Mouse (Mus musculus): Measurements from ENCODE around the gene Bst2. TPM values are rescaled to one million over a fixed set of nuclear protein-coding genes. Genes with fewer than 3 reads are reported as not detected.

Bst2 gene
- polyA plus RNA-seq, 1 experiment from 2014 or later = 57.0 TPM

DNA sequence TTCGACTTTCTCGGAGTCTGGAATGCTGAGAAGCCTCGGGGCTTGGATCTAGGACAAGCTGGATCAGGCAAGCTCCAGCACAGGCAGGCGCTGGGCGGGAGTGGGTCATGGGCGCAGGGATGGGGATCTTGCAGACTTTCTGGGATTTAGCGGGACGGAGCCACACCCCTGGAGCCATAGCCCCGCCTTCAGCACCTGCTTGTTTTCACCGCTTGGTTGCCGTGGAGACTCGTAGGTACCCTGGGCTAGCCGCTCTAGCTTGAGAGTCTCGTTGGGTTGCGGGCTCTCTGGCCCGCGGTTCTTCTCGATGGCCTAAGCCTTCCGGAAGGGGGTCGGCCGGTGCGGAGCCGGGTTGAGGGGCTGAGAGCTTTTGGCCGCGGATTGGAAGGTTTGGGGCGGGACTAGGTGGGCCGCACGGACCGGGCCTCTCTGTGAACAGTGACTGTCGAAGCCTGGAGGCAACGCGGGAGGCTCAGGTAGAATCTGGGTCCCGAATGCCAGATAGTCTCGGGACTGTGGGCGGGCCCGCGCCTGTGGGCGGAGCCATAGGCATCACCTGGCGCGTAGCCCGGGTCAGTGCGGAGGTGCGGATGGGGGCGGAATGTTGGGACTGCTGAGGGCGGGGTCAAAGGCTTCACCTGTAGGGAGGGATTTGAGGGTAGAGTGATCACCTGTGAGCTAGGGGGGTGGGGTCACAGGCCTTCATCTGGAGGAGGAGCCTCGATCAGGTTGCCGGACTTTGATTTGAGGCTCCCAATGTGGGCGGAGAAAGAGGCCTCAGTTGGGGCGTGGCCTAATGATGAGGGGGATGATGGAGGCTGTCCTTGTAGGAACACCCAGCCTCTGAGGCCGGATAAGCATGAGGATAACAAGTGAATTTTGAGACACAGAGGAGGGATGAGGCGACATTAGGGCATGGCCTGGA lies 32.4 kb upstream of the Bst2 start:
- DNase-seq = peak; percentile 85
- peaks cover 27% of the 10 kb centered on the region for H3K4me1 ChIP-seq (ENCODE audit: insufficient read depth)
- peak overlapping the region; percentile 55 for H3K9ac ChIP-seq (replicated peaks)
- TF ChIP-seq CTCF (IDR thresholded peaks at IDR 0.05; ENCODE audit: low read depth) = no peak
- no peak for TF ChIP-seq EP300 (IDR thresholded peaks at IDR 0.05; ENCODE audit: low read depth)
- WGBS (ENCODE audit: insufficient replicate concordance) = 3% methylated on average over 49 of the region's 51 CpGs
- peak overlapping the region; percentile 90 for H3K27ac ChIP-seq (ENCODE audit: low read depth)
- H3K9me3 ChIP-seq (ENCODE audit: low read length) = no peaks in the 10 kb centered on the region
- H3K27me3 ChIP-seq (ENCODE audit: insufficient read depth, low read length) = peaks cover 3% of the 10 kb centered on the region; the same call in 1 of the 2 replicates
- ATAC-seq = peak; percentile 88
- no peaks in the 10 kb centered on the region for H3K36me3 ChIP-seq (replicated peaks; ENCODE audit: insufficient read depth, low read length)
- peak overlapping the region; percentile 57 for H3K4me3 ChIP-seq (ENCODE audit: low read depth, low read length)
- peak overlapping the region; percentile 81 for H3K4me2 ChIP-seq (ENCODE audit: low read depth, low read length)

- TF ChIP-seq EP300 (IDR thresholded peaks at IDR 0.05; ENCODE audit: low read depth) (no peak), CTCF (IDR thresholded peaks at IDR 0.05; ENCODE audit: low read depth) (no peak)
- 53% methylated on average over 6 of the region's 6 CpGs for WGBS (ENCODE audit: insufficient replicate concordance)
- Histone ChIP-seq H3K4me2 (ENCODE audit: low read depth, low read length) (peak overlapping the region; percentile 81; the same call in 1 of the 2 replicates), H3K27ac (ENCODE audit: low read depth) (0 out of 2 replicates have a peak overlapping the region, but pooled peaks have one; percentile 44), H3K9me3 (ENCODE audit: low read length) (peaks cover 3% of the 10 kb centered on the region; the same call in 1 of the 2 replicates), H3K4me1 (ENCODE audit: insufficient read depth) (peaks cover 27% of the 10 kb centered on the region), H3K27me3 (ENCODE audit: insufficient read depth, low read length) (peaks cover 3% of the 10 kb centered on the region; the same call in 1 of the 2 replicates), H3K36me3 (replicated peaks; ENCODE audit: insufficient read depth, low read length) (no peaks in the 10 kb centered on the region), H3K9ac (replicated peaks) (no peak overlapping the region), H3K4me3 (ENCODE audit: low read depth, low read length) (no peak overlapping the region)
- no peak for DNase-seq
- no peak for ATAC-seq
Observed at GRCm38 (mm10) chr8:71568941-71569340, 31.7 kb upstream of the Bst2 start.

- peak within 1 kb of the TSS; percentile 57 for H3K4me3 ChIP-seq (ENCODE audit: low read depth, low read length)
- H3K4me2 ChIP-seq (ENCODE audit: low read depth, low read length) = peak within 1 kb of the TSS; percentile 81
- H3K27ac ChIP-seq (ENCODE audit: low read depth) = peak within 1 kb of the TSS; percentile 90
- WGBS (ENCODE audit: insufficient replicate concordance) = 27% methylated on average over 8 of the region's 13 CpGs
- peaks cover 3% of the 10 kb centered on the region; the same call in 1 of the 2 replicates for H3K27me3 ChIP-seq (ENCODE audit: insufficient read depth, low read length)
- peaks cover 3% of the 10 kb centered on the region; the same call in 1 of the 2 replicates for H3K9me3 ChIP-seq (ENCODE audit: low read length)
- H3K36me3 ChIP-seq (replicated peaks; ENCODE audit: insufficient read depth, low read length) = no peaks in the 10 kb centered on the region
- TF ChIP-seq CTCF (IDR thresholded peaks at IDR 0.05; ENCODE audit: low read depth) (no peak), EP300 (IDR thresholded peaks at IDR 0.05; ENCODE audit: low read depth) (no peak)
- peaks cover 27% of the 10 kb centered on the region for H3K4me1 ChIP-seq (ENCODE audit: insufficient read depth)
- no peak for ATAC-seq
- DNase-seq = no peak
- H3K9ac ChIP-seq (replicated peaks) = peak within 1 kb of the TSS; percentile 55
Observed at GRCm38 (mm10) chr8:71568387-71568937, 31.2 kb upstream of the Bst2 start, which contains the start of gene Slc27a1. Slc27a1 (plus strand) TSS chr8:71568882.

- H3K9me3 ChIP-seq (ENCODE audit: low read length) = peaks cover 3% of the 10 kb centered on the region; the same call in 1 of the 2 replicates
- no peak overlapping the region for H3K9ac ChIP-seq (replicated peaks)
- no peak for ATAC-seq
- DNase-seq = no peak
- H3K36me3 ChIP-seq (replicated peaks; ENCODE audit: insufficient read depth, low read length) = no peaks in the 10 kb centered on the region
- H3K4me3 ChIP-seq (ENCODE audit: low read depth, low read length) = no peak overlapping the region
- no peak overlapping the region for H3K27ac ChIP-seq (ENCODE audit: low read depth)
- H3K4me2 ChIP-seq (ENCODE audit: low read depth, low read length) = no peak overlapping the region
- peaks cover 9% of the 10 kb centered on the region; the same call in 1 of the 2 replicates for H3K27me3 ChIP-seq (ENCODE audit: insufficient read depth, low read length)
- TF ChIP-seq CTCF (IDR thresholded peaks at IDR 0.05; ENCODE audit: low read depth) = no peak
- TF ChIP-seq EP300 (IDR thresholded peaks at IDR 0.05; ENCODE audit: low read depth) = no peak
- peaks cover 32% of the 10 kb centered on the region for H3K4me1 ChIP-seq (ENCODE audit: insufficient read depth)
- 74% methylated on average over 7 of the region's 7 CpGs for WGBS (ENCODE audit: insufficient replicate concordance)
Observed at GRCm38 (mm10) chr8:71567587-71567986, 30.3 kb upstream of the Bst2 start.

DNA sequence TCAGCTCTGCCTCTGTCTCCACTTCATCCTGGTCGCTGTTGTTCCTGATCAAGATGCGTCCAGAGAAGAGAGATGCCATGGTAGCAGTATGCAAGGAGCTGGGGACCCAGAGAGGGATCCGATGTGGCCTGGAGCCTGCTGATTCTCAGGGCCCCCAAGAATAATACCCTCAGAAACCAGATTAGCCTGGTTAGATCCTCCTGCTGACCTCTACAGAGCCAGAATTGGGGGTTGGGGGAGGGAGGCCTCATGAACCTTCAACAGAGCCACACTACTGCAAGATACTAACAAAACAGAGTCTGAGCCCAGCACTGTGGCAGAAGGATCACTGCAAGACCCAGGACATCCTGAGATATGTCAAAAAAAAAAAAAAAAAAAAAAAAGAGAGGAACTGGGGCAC lies 29.2 kb upstream of the Bst2 start, which contains the start of gene Nxnl1:
Nxnl1 (minus strand) TSS at position 101 of the 400 bp plus-strand sequence.
- Histone ChIP-seq H3K4me2 (ENCODE audit: low read depth, low read length) (no peak within 1 kb of the TSS), H3K4me1 (ENCODE audit: insufficient read depth) (peaks cover 34% of the 10 kb centered on the region), H3K27me3 (ENCODE audit: insufficient read depth, low read length) (peaks cover 16% of the 10 kb centered on the region; the same call in 1 of the 2 replicates), H3K36me3 (replicated peaks; ENCODE audit: insufficient read depth, low read length) (no peaks in the 10 kb centered on the region), H3K27ac (ENCODE audit: low read depth) (no peak within 1 kb of the TSS), H3K9ac (replicated peaks) (no peak within 1 kb of the TSS), H3K4me3 (ENCODE audit: low read depth, low read length) (no peak within 1 kb of the TSS), H3K9me3 (ENCODE audit: low read length) (peaks cover 3% of the 10 kb centered on the region; the same call in 1 of the 2 replicates)
- TF ChIP-seq CTCF (IDR thresholded peaks at IDR 0.05; ENCODE audit: low read depth) (no peak), EP300 (IDR thresholded peaks at IDR 0.05; ENCODE audit: low read depth) (no peak)
- WGBS (ENCODE audit: insufficient replicate concordance) = 74% methylated on average over 3 of the region's 3 CpGs
- no peak for DNase-seq
- no peak for ATAC-seq

DNA sequence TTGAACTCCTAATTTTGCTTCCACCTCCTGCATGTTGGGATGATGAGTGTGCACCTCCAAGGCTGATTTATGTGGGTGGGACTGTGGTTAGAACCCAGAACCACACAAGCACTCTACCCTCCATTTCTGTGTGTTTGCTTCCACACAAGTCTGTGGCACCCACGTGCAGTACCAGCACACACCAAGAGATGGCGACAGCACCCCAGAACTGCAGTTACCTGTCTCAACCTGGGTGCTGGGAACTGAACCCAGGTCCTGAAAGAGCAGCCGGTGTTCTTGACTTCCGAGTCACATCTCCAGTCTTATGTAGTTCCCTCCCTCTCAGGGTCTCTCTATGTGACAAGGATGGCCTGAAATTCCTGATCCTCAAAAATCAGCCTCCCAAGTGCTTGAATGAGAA lies 26.7 kb upstream of the Bst2 start:
- Histone ChIP-seq H3K4me1 (ENCODE audit: insufficient read depth) (peaks cover 14% of the 10 kb centered on the region), H3K9me3 (ENCODE audit: low read length) (peaks cover 3% of the 10 kb centered on the region; the same call in 1 of the 2 replicates), H3K4me2 (ENCODE audit: low read depth, low read length) (no peak overlapping the region), H3K36me3 (replicated peaks; ENCODE audit: insufficient read depth, low read length) (no peaks in the 10 kb centered on the region), H3K4me3 (ENCODE audit: low read depth, low read length) (no peak overlapping the region), H3K27me3 (ENCODE audit: insufficient read depth, low read length) (peaks cover 19% of the 10 kb centered on the region; the same call in 1 of the 2 replicates), H3K9ac (replicated peaks) (no peak overlapping the region), H3K27ac (ENCODE audit: low read depth) (no peak overlapping the region)
- WGBS (ENCODE audit: insufficient replicate concordance) = 77% methylated on average over 4 of the region's 4 CpGs
- peak; percentile 38 for TF ChIP-seq CTCF (IDR thresholded peaks at IDR 0.05; ENCODE audit: low read depth)
- TF ChIP-seq EP300 (IDR thresholded peaks at IDR 0.05; ENCODE audit: low read depth) = no peak
- DNase-seq (no peak), ATAC-seq (no peak)
